Comparison of ENCODE assay signal across 21 mouse cellular contexts in genomic region chr2:17525211-17525610, GRCm38 (mm10).
DNase-seq lines count a peak whose midpoint lies in the region; ATAC-seq and TF ChIP-seq lines count a peak whose summit lies in the region.
"Had no signal": no experiment of that assay in that cellular context is flagged by ENCODE, and none has a peak within 500 bp of the region (broad histone marks: within the 10 kb centered on the region; RNA-seq: fewer than 3 reads in every experiment).

No protein-coding gene starts in this region.

- DNase-seq in heart, embryonic 10.5 days (ENCODE audit: low spot score): no peak
- no peak for DNase-seq in heart, adult 8-10 months (ENCODE audit: low spot score)
- DNase-seq in brain, embryonic 14.5 days (ENCODE audit: low read depth): peak; percentile 75
- no peak for DNase-seq in kidney, postnatal 10 days
- DNase-seq in natural killer cell, adult 2 months (ENCODE audit: low spot score in 2 of 2): no peak
- no peak for DNase-seq in embryo, embryonic 9.5 days (ENCODE audit: extremely low spot score)
- DNase-seq: adrenal gland, postnatal 14 days; cerebellum, adult 18-20 months; cerebellum, postnatal 25 days; embryo, embryonic 11 days; kidney, adult 8-10 months; kidney, postnatal 36 days; lung, adult 2 months had no signal

- 0 out of 2 replicates have a peak, but pooled peaks have one; percentile 31 for ATAC-seq in forebrain, embryonic 16.5 days
- ATAC-seq in midbrain, embryonic 16.5 days: peak; percentile 62

- no peaks in the 10 kb centered on the region for H3K9me3 ChIP-seq in heart, embryonic 10.5 days
- no peaks in the 10 kb centered on the region for H3K9me3 ChIP-seq in forebrain, embryonic 16.5 days (ENCODE audit: control insufficient read depth, low read length)
- H3K9me3 ChIP-seq in midbrain, embryonic 16.5 days (replicated peaks; ENCODE audit: control insufficient read depth, low read length, poor library complexity, severe bottlenecking): no peaks in the 10 kb centered on the region
- H3K9me3 ChIP-seq: heart, embryonic 13.5 days; stomach, embryonic 15.5 days had no signal

- peaks cover 39% of the 10 kb centered on the region for H3K4me1 ChIP-seq in heart, embryonic 10.5 days
- peaks cover 10% of the 10 kb centered on the region for H3K4me1 ChIP-seq in forebrain, embryonic 16.5 days (replicated peaks; ENCODE audit: control insufficient read depth, insufficient read depth, low read length)
- peaks cover 17% of the 10 kb centered on the region for H3K4me1 ChIP-seq in midbrain, embryonic 16.5 days (ENCODE audit: control insufficient read depth, insufficient read depth, low read length)
- H3K4me1 ChIP-seq: megakaryocyte, embryonic 14.5 days; stomach, embryonic 15.5 days had no signal

- H3K36me3 ChIP-seq in heart, embryonic 10.5 days: no peaks in the 10 kb centered on the region
- H3K36me3 ChIP-seq in forebrain, embryonic 16.5 days (ENCODE audit: control insufficient read depth, insufficient read depth): no peaks in the 10 kb centered on the region
- H3K36me3 ChIP-seq in midbrain, embryonic 16.5 days (ENCODE audit: control insufficient read depth, insufficient read depth, low read length): no peaks in the 10 kb centered on the region
- H3K36me3 ChIP-seq: heart, embryonic 13.5 days; stomach, embryonic 15.5 days had no signal

- no peak overlapping the region for H3K4me2 ChIP-seq in forebrain, embryonic 16.5 days (ENCODE audit: low read length)
- H3K4me2 ChIP-seq in midbrain, embryonic 16.5 days (ENCODE audit: low read length): no peak overlapping the region
- H3K4me2 ChIP-seq: heart, embryonic 13.5 days; liver, embryonic 11.5 days; stomach, embryonic 15.5 days had no signal

- TF ChIP-seq CTCF in brain, embryonic 14.5 days (IDR thresholded peaks at IDR 0.05; ENCODE audit: borderline replicate concordance, extremely low read depth, insufficient read depth, insufficient read length): no peak

- H3K27me3 ChIP-seq in heart, embryonic 10.5 days (ENCODE audit: insufficient read depth, poor library complexity, severe bottlenecking): no peaks in the 10 kb centered on the region
- H3K27me3 ChIP-seq in forebrain, embryonic 16.5 days (replicated peaks; ENCODE audit: control insufficient read depth, insufficient read depth, low read length): no peaks in the 10 kb centered on the region
- no peaks in the 10 kb centered on the region for H3K27me3 ChIP-seq in midbrain, embryonic 16.5 days (ENCODE audit: control insufficient read depth, insufficient read depth, low read depth, low read length)
- H3K27me3 ChIP-seq: CH12.LX; heart, embryonic 13.5 days; megakaryocyte, embryonic 14.5 days; stomach, embryonic 15.5 days had no signal

- no peak for TF ChIP-seq POLR2A in brain, embryonic 14.5 days (IDR thresholded peaks at IDR 0.05; ENCODE audit: borderline replicate concordance, extremely low read depth, insufficient read depth, insufficient read length, poor library complexity, severe bottlenecking)

- WGBS in heart, embryonic 10.5 days: 67% methylated on average over 4 of the region's 4 CpGs
- 30% methylated on average over 4 of the region's 4 CpGs for WGBS in forebrain, embryonic 16.5 days
- WGBS in midbrain, embryonic 16.5 days: 41% methylated on average over 4 of the region's 4 CpGs

- H3K4me3 ChIP-seq in heart, embryonic 10.5 days: no peak overlapping the region
- no peak overlapping the region for H3K4me3 ChIP-seq in forebrain, embryonic 16.5 days (replicated peaks; ENCODE audit: low read length)
- no peak overlapping the region for H3K4me3 ChIP-seq in midbrain, embryonic 16.5 days (ENCODE audit: low read depth, low read length)
- H3K4me3 ChIP-seq: heart, embryonic 13.5 days; megakaryocyte, embryonic 14.5 days; myocyte; stomach, embryonic 15.5 days had no signal

- H3K9ac ChIP-seq in forebrain, embryonic 16.5 days (replicated peaks; ENCODE audit: low read depth, low read length): no peak overlapping the region
- no peak overlapping the region for H3K9ac ChIP-seq in midbrain, embryonic 16.5 days (ENCODE audit: low read depth, low read length)
- H3K9ac ChIP-seq: heart, embryonic 13.5 days; stomach, embryonic 15.5 days had no signal

- H3K27ac ChIP-seq in heart, embryonic 10.5 days: 0 out of 2 replicates have a peak overlapping the region, but pooled peaks have one; percentile 2
- no peak overlapping the region for H3K27ac ChIP-seq in forebrain, embryonic 16.5 days (ENCODE audit: low read length)
- H3K27ac ChIP-seq in midbrain, embryonic 16.5 days (ENCODE audit: low read length): no peak overlapping the region; the same call in 1 of the 2 replicates
- H3K27ac ChIP-seq: stomach, embryonic 15.5 days had no signal
